Mouse (Mus musculus): ENCODE data around the gene Gm13277. TPM values are rescaled to one million over a fixed set of nuclear protein-coding genes. Genes with fewer than 3 reads are reported as not detected.
"Not testable (repeated sequence)": the region's sequence is repeated elsewhere in the genome, so short reads cannot be mapped to it uniquely, and the experiment has no call there.

Gm13277 gene
- not detected in 2 replicates for polyA plus RNA-seq (2014; fragmentation: Nextera tagmentation; extraction: Ambion mirVana)

DNA sequence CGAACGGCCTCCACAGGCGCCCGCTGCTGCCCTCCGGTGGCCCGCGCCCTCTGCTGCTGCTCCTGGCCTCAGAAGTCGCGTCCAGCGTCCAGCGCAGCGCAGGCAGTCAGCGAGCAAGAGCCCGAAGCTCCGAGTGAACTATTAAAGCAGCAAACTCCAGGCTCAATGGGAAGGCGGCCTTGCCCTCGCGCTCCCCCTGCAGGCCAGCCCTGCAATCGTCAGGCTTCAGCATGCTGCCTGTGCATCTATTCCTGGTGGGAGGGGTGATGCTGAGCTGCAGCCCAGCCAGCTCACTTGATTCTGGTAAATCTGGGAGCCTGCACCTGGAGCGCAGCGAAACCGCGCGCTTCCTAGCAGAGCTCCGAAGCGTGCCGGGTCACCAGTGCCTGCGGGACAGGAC is at the start of gene Gm13277:
TSS of gene Gm13277 (plus strand) at position 231 of the 400 bp plus-strand sequence.
- H3K4me2 ChIP-seq (ENCODE audit: low read depth); H3K27ac ChIP-seq (ENCODE audit: low read depth, low read length); H3K36me3 ChIP-seq (ENCODE audit: control insufficient read depth, insufficient read depth, low read length); H3K27me3 ChIP-seq (ENCODE audit: control insufficient read depth, insufficient read depth, low read length); H3K4me3 ChIP-seq (ENCODE audit: low read depth, low read length); DNase-seq (ENCODE audit: low spot score); H3K4me1 ChIP-seq (ENCODE audit: control insufficient read depth, insufficient read depth, low read length); H3K9ac ChIP-seq (ENCODE audit: low read length); H3K9me3 ChIP-seq (ENCODE audit: control insufficient read depth, low read length); ATAC-seq (ENCODE audit: insufficient read depth, low FRiP score, low TSS enrichment): not testable (repeated sequence)
- 0% methylated on average over 1 of the region's 28 CpGs for WGBS

GRCm38 (mm10) chr4:88739036-88739435 is 49.4 kb upstream of the Gm13277 start:
- Histone ChIP-seq H3K9ac (ENCODE audit: low read length) (no peak overlapping the region), H3K9me3 (ENCODE audit: control insufficient read depth, low read length) (no peaks in the 10 kb centered on the region), H3K4me3 (ENCODE audit: low read depth, low read length) (no peak overlapping the region), H3K4me2 (ENCODE audit: low read depth) (no peak overlapping the region), H3K27ac (ENCODE audit: low read depth, low read length) (no peak overlapping the region), H3K27me3 (ENCODE audit: control insufficient read depth, insufficient read depth, low read length) (no peaks in the 10 kb centered on the region), H3K36me3 (ENCODE audit: control insufficient read depth, insufficient read depth, low read length) (no peaks in the 10 kb centered on the region), H3K4me1 (ENCODE audit: control insufficient read depth, insufficient read depth, low read length) (no peaks in the 10 kb centered on the region)
- DNase-seq (ENCODE audit: low spot score) (no peak), ATAC-seq (ENCODE audit: insufficient read depth, low FRiP score, low TSS enrichment) (no peak)
- 91% methylated on average over 6 of the region's 6 CpGs for WGBS

DNA sequence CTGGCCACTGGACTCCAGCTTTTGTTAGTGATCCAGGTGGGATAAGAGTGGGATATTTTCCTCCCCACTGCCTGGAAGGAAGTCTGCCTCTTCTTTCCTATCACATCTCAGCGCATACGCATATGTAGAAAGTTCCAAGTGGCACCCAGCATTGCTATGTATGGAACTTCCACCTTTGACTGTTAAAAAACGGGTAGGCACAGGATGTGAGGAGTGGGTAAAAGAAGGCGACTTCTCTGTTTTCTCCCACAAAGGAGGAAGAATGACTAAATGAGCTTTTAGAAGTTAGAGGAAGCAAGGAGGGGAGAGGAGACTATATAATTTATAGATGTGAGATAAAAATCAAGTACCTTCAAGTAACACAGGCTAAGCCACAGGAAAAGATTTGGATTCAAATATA is 47.0 kb upstream of the Gm13277 start:
- Histone ChIP-seq H3K4me3 (ENCODE audit: low read depth, low read length) (no peak overlapping the region), H3K27me3 (ENCODE audit: control insufficient read depth, insufficient read depth, low read length) (no peaks in the 10 kb centered on the region), H3K4me2 (ENCODE audit: low read depth) (no peak overlapping the region), H3K4me1 (ENCODE audit: control insufficient read depth, insufficient read depth, low read length) (no peaks in the 10 kb centered on the region), H3K36me3 (ENCODE audit: control insufficient read depth, insufficient read depth, low read length) (no peaks in the 10 kb centered on the region), H3K27ac (ENCODE audit: low read depth, low read length) (no peak overlapping the region), H3K9me3 (ENCODE audit: control insufficient read depth, low read length) (no peaks in the 10 kb centered on the region), H3K9ac (ENCODE audit: low read length) (no peak overlapping the region)
- DNase-seq (ENCODE audit: low spot score): no peak
- whole genome bisulfite sequencing: 94% methylated on average over 4 of the region's 4 CpGs
- no peak for ATAC-seq (ENCODE audit: insufficient read depth, low FRiP score, low TSS enrichment)

- Histone ChIP-seq H3K9me3 (ENCODE audit: control insufficient read depth, low read length) (no peaks in the 10 kb centered on the region), H3K4me3 (ENCODE audit: low read depth, low read length) (no peak overlapping the region), H3K4me1 (ENCODE audit: control insufficient read depth, insufficient read depth, low read length) (no peaks in the 10 kb centered on the region), H3K36me3 (ENCODE audit: control insufficient read depth, insufficient read depth, low read length) (no peaks in the 10 kb centered on the region), H3K9ac (ENCODE audit: low read length) (no peak overlapping the region), H3K27me3 (ENCODE audit: control insufficient read depth, insufficient read depth, low read length) (no peaks in the 10 kb centered on the region), H3K4me2 (ENCODE audit: low read depth) (no peak overlapping the region), H3K27ac (ENCODE audit: low read depth, low read length) (no peak overlapping the region)
- ATAC-seq (ENCODE audit: insufficient read depth, low FRiP score, low TSS enrichment) (no peak), DNase-seq (ENCODE audit: low spot score) (no peak)
- 91% methylated on average over 7 of the region's 7 CpGs for WGBS
These were observed 45.6 kb upstream of the Gm13277 start for GRCm38 (mm10) chr4:88742771-88743371.

GRCm38 (mm10) chr4:88744207-88744606 is 44.2 kb upstream of the Gm13277 start:
- no peaks in the 10 kb centered on the region for H3K27me3 ChIP-seq (ENCODE audit: control insufficient read depth, insufficient read depth, low read length)
- no peaks in the 10 kb centered on the region for H3K9me3 ChIP-seq (ENCODE audit: control insufficient read depth, low read length)
- H3K36me3 ChIP-seq (ENCODE audit: control insufficient read depth, insufficient read depth, low read length): no peaks in the 10 kb centered on the region
- DNase-seq (ENCODE audit: low spot score): no peak
- no peak overlapping the region for H3K4me3 ChIP-seq (ENCODE audit: low read depth, low read length)
- H3K9ac ChIP-seq (ENCODE audit: low read length): no peak overlapping the region
- no peak overlapping the region for H3K4me2 ChIP-seq (ENCODE audit: low read depth)
- H3K27ac ChIP-seq (ENCODE audit: low read depth, low read length): no peak overlapping the region
- ATAC-seq (ENCODE audit: insufficient read depth, low FRiP score, low TSS enrichment): no peak
- 75% methylated on average over 3 of the region's 3 CpGs for WGBS
- no peaks in the 10 kb centered on the region for H3K4me1 ChIP-seq (ENCODE audit: control insufficient read depth, insufficient read depth, low read length)

- ATAC-seq (ENCODE audit: insufficient read depth, low FRiP score, low TSS enrichment) (no peak), DNase-seq (ENCODE audit: low spot score) (no peak)
- Histone ChIP-seq H3K4me1 (ENCODE audit: control insufficient read depth, insufficient read depth, low read length) (no peaks in the 10 kb centered on the region), H3K9ac (ENCODE audit: low read length) (no peak overlapping the region), H3K4me2 (ENCODE audit: low read depth) (no peak overlapping the region), H3K36me3 (ENCODE audit: control insufficient read depth, insufficient read depth, low read length) (no peaks in the 10 kb centered on the region), H3K9me3 (ENCODE audit: control insufficient read depth, low read length) (no peaks in the 10 kb centered on the region), H3K27ac (ENCODE audit: low read depth, low read length) (no peak overlapping the region), H3K4me3 (ENCODE audit: low read depth, low read length) (no peak overlapping the region), H3K27me3 (ENCODE audit: control insufficient read depth, insufficient read depth, low read length) (no peaks in the 10 kb centered on the region)
- WGBS: 54% methylated on average over 6 of the region's 6 CpGs
These were observed 38.5 kb upstream of the Gm13277 start for GRCm38 (mm10) chr4:88749926-88750325.

GRCm38 (mm10) chr4:88754818-88755340 is 33.6 kb upstream of the Gm13277 start, which contains the start of gene Gm13271:
Gm13271 (plus strand) TSS chr4:88754868.
- H3K9me3 ChIP-seq (ENCODE audit: control insufficient read depth, low read length); H3K27me3 ChIP-seq (ENCODE audit: control insufficient read depth, insufficient read depth, low read length); H3K9ac ChIP-seq (ENCODE audit: low read length); H3K4me3 ChIP-seq (ENCODE audit: low read depth, low read length); H3K4me2 ChIP-seq (ENCODE audit: low read depth); H3K4me1 ChIP-seq (ENCODE audit: control insufficient read depth, insufficient read depth, low read length); ATAC-seq (ENCODE audit: insufficient read depth, low FRiP score, low TSS enrichment); H3K27ac ChIP-seq (ENCODE audit: low read depth, low read length); DNase-seq (ENCODE audit: low spot score); H3K36me3 ChIP-seq (ENCODE audit: control insufficient read depth, insufficient read depth, low read length): not testable (repeated sequence)
- 90% methylated on average over 12 of the region's 15 CpGs for WGBS

GRCm38 (mm10) chr4:88756581-88757513 is 31.6 kb upstream of the Gm13277 start:
- H3K27me3 ChIP-seq (ENCODE audit: control insufficient read depth, insufficient read depth, low read length); H3K4me1 ChIP-seq (ENCODE audit: control insufficient read depth, insufficient read depth, low read length); ATAC-seq (ENCODE audit: insufficient read depth, low FRiP score, low TSS enrichment); H3K36me3 ChIP-seq (ENCODE audit: control insufficient read depth, insufficient read depth, low read length); H3K9me3 ChIP-seq (ENCODE audit: control insufficient read depth, low read length): not testable (repeated sequence)
- 14% methylated on average over 28 of the region's 31 CpGs for WGBS
- peak overlapping the region; percentile 3 for H3K9ac ChIP-seq (ENCODE audit: low read length)
- H3K4me2 ChIP-seq (ENCODE audit: low read depth): peak overlapping the region; percentile 49
- H3K4me3 ChIP-seq (ENCODE audit: low read depth, low read length): peak overlapping the region; percentile 30
- H3K27ac ChIP-seq (ENCODE audit: low read depth, low read length): peak overlapping the region; percentile 67
- DNase-seq (ENCODE audit: low spot score): peak; percentile 35

Measured in neural tube, embryonic 11.5 days (tissue).